Mouse (Mus musculus) embryonic fibroblast, embryonic 13.5 days (primary cell): ENCODE measurements around the gene Olfr1423.

Experiments
- CTCF ChIP-seq: IDR thresholded peaks from 2 replicates; pipeline ENCODE4 v1.5.1; 2011; ENCODE audit warnings: mild to moderate bottlenecking, control low read depth, low read length, moderate library complexity, borderline replicate concordance; ENCODE audit not compliant: insufficient read depth
- POLR2A ChIP-seq: IDR thresholded peaks from 2 replicates; pipeline ENCODE4 v1.6.1; 2011; ENCODE audit warnings: low read depth, mild to moderate bottlenecking, control low read depth, low read length, moderate library complexity

DNA sequence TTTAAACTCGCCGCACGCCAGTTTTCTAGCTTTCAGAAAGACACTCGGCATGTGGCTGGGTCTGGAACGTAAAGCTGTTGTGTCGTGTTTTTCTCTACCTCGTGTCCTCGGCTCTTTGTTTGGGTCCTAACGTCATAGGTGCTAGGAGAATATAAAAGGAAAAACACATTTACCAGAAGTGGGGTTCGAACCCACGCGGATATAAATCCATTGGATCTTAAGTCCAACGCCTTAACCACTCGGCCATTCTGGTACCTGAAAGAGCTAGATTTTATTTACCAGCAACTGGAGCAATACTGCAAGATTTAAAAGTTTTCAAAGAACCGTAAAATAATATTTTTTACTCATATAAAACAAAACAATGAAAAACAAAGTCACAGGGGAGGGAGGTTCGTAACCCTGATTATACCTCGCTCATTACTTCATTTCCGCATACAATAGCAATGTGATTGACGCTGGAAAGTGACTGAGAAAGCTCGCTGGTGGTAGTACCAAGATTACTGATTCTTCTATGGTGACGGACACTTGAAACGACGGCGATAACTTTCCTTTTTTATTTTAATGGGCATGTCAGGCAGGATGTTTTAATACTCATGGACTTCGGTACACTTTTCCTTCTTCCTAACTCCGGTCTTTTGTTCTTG is 30.1 kb downstream of the Olfr1423 start:
- no peak for TF ChIP-seq POLR2A
- TF ChIP-seq CTCF = no peak
